Mouse (Mus musculus) erythroblast, embryonic 14.5 days (primary cell): Measurements from ENCODE around the gene Gm49384.

Experiments
- GATA1 ChIP-seq: IDR thresholded peaks from 2 replicates; pipeline ENCODE4 v1.6.1; 2012; ENCODE audit warnings: low read length, inconsistent platforms, mixed read lengths
- TAL1 ChIP-seq: IDR thresholded peaks from 3 replicates; pipeline ENCODE4 v1.6.1; 2012; ENCODE audit warnings: low read length, inconsistent platforms, mixed read lengths

GRCm38 (mm10) chr12:69185371-69185770 is 18.7 kb downstream of the Gm49384 start:
- no peak for TF ChIP-seq TAL1
- no peak for TF ChIP-seq GATA1
